Mouse (Mus musculus) regulatory T cell (primary cell): ENCODE measurements around the gene Pde4b.

Experiments
- in situ Hi-C: fragments of 300-600 bp; cut with MboI, MseI; formaldehyde crosslinking; loops from one replicate; pipeline ENCODE4 v1.15.1; 2025; ENCODE audit warnings: high pct_unique_total_duplicates

The Pde4b gene

DNA sequence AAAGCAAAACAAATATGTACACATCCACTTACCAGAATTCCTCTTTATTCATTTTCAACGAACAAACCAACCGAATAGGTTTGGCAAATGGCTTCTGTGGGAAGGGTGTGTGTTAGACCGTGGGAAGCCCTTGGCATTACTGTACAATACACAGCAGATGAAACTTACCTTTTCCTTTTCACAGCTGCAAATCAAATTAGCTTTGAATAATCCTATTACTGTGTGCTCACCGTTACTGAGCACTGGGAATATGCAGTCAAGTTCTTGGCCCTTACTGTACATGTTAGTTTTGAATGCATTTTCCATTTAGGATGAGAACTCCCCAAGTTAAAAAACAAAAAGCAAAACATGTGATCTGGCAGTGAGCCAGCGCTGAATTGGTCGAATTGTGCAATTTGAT lies 199.8 kb downstream of the Pde4b start:
- in situ Hi-C loops = no loop called here

DNA sequence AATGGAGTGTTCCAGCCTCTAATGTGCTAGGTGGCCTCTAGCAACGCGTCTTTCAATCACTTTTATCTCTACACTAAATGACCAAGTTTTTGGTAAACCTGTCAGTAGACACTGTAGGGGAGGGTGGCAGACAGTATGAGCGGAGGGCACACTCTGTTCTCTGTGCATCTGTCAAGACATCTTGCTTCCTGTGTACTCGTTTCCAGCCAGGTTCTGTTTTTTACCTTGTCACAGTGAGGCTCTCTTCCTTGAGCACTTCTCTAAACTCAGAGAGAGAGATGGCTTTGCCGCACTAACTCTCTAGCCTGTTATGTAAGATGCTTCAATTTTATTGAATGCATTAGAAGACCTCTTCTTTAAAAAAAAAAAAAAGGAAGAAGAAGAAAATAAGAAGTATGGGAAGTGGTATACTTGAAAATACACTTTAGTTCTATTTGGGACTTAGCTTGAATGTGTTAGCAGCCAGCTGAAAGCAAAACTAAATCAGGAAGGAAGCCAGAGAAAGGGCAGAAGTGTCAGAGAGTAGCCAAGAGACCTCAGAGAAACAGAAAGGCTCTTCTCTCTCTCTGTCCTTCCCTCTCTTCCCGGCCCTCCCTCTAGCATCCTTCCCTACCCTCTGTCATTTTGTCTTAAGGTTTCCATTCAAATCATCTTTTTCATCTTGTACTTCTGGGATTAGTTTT lies 202.8 kb downstream of the Pde4b start:
- in situ Hi-C loops = no loop called here

GRCm38 (mm10) chr4:102297558-102297957 lies 210.2 kb downstream of the Pde4b start:
- in situ Hi-C loops = no loop called here

DNA sequence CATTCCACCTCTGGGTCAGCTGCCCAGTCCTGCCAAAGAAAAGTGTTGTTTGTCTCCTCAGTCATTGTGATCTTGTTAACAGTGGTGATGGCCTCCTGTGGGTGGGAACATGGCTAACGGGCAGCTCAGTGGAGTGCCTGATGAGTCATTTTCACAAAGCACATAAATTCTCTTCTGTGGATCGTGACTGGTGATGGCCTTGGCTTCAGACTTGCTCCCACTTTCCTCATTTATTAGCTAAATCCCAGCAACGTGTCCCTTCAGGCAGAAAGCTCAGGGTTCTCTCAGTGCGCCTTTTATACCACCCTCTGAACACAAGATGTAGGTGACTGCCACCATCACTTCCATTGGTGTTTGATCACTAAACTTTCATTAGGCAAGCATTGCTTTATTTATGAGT lies 215.2 kb downstream of the Pde4b start:
- in situ Hi-C loops = no loop called here

- in situ Hi-C loops = no loop called here
Measured at GRCm38 (mm10) chr4:102307661-102308297, 220.4 kb downstream of the Pde4b start.

- in situ Hi-C loops = no loop called here
Measured at GRCm38 (mm10) chr4:102310630-102311029, 223.3 kb downstream of the Pde4b start.

- in situ Hi-C loops = no loop called here
Measured at GRCm38 (mm10) chr4:102316011-102316410, 228.7 kb downstream of the Pde4b start.

DNA sequence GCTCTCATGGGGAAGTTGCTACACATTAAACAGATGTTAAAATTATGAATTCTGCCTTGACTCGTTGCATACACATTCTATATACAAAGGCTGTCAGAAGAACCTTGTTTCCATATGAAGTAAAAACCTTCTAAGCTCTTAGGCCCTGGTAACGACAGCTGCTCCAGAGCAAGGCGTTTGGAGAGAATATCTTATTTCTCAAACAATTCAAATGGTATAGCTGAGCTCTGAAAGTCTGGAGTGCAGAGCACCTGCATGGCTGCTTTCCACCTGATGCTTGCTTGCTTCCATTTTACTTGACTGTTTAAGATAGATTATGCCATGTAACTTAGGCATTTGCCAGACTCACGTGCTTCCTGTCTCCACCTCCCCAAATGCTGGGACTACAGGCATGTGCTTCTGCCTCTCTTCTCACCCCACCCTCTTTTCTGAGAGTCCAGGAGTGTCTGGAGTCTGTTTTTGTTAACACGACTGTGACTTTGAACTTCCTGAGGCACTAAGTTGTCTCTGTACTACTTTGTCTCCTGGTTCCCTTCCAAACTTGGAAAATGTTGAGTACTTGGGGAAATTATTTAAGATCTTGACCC lies 229.4 kb downstream of the Pde4b start:
- in situ Hi-C loops = no loop called here

- in situ Hi-C loops = no loop called here
Measured at GRCm38 (mm10) chr4:102318596-102318995, 231.3 kb downstream of the Pde4b start.

DNA sequence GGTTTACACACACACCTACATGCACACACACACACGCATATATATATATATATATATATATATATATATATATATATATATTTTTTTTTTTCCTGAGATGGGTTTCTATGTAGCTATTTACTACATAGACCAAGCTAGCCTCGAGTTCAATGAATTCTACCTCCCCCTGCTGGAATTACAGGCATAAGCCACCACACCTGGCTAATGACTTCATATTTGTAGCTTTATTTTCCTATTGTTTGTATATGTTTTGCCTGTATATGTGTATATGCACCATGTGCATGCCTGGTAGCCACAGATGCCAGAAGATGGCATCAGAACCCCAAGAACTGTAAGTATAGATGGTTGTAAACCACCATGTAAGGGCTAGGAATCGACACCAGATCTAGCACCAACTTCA lies 234.0 kb downstream of the Pde4b start:
- in situ Hi-C loops = no loop called here

DNA sequence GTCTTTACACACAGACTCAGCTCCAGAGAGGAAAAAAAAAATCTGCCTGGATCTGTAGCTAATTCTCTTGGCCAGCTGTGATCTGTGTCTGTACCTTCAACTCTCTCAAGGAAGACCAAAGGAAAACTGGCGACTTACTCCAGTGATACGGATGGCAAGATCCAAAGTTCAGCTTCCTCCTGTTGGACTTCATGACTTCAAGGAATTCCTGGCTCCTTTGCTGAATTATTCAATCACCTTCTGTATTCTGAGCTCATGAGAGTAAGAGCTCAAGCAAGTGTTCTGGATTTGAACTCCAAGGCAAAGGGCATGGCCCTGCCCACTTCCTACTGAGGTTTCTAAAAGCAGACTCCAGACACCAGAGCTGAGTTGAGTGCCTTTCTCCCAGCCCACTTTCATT lies 245.0 kb downstream of the Pde4b start:
- in situ Hi-C loops = no loop called here

DNA sequence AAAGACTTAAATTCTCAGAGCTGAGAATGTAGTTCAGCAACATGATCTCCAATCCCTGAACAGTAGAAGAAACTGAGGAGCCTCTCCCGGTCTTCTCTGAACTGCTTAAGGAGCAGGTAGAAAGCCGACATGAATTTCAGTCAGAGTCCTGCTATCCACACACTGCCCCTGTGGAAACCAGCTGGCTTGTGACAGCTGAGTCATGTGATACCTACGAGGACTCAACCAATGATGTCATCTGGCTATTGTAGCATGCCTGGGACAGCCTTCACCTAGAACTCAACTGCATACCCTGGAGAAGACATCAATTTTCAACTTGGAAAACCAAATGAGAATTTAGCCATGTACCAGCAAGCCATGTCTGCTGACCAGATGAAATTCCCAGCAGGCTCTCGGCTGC lies 245.5 kb downstream of the Pde4b start:
- in situ Hi-C loops = no loop called here

DNA sequence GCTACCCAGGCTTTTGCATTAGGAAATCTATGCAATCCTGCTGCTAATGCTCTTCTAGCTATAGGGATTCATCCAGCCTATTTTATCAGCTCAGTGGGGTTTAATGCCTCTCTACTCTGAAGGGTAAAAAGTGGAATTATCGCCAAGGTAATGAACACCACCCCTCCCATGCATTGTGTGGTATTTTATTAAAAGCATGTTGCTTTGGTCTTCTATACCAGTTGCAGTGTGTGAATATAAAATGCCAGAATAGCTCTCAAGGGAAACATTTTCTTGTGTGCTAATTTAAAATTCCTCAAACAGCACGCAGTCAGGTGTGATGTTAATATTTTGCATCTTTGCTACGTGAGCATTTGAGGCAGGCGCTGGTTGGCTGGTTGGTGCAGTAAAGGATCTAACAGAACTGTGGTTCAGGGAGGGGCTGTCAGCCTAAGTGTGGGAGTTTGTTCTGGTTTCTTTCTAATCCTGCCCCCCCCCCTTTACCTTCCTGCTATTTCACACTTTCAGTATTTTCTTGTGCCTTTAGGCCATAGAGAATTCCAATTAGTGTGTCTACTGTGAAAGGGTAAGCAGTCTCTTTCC lies 259.7 kb downstream of the Pde4b start:
- in situ Hi-C loops = no loop called here

GRCm38 (mm10) chr4:102351476-102352475 lies 264.4 kb downstream of the Pde4b start:
- in situ Hi-C loops = no loop called here

- in situ Hi-C loops = no loop called here
Measured at GRCm38 (mm10) chr4:102353641-102354403, 266.5 kb downstream of the Pde4b start.

DNA sequence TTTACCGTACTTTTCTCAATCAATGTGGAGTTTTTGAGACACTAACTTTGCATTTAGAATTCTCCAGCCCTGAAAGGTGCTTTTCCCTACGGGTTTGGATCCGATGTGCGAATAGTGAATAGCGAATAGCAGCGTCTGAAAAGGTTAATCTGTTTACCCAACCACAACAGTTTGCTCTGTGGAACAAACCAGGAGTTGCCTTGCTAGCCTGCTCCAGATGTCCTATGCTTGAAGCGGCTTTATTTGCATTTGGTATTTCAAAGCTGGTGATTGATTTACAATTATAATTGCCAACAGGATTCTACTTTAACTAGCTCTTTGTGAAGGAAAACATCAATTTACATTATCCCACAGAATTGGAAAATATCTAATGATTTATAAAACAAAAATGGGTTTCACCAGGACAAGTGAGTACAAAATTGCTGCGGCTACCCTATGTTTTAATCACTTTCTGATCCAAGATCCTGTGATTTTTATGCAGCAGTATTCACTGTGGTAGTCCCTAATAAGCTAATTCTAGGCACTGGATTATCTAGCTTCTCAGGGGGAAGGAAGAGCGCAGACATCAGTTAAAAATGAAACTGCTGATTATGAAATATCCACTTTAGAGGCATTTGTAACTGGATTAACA lies 280.9 kb downstream of the Pde4b start:
- in situ Hi-C loops = no loop called here

GRCm38 (mm10) chr4:102374614-102375013 lies 287.3 kb downstream of the Pde4b start:
- in situ Hi-C loops = no loop called here

DNA sequence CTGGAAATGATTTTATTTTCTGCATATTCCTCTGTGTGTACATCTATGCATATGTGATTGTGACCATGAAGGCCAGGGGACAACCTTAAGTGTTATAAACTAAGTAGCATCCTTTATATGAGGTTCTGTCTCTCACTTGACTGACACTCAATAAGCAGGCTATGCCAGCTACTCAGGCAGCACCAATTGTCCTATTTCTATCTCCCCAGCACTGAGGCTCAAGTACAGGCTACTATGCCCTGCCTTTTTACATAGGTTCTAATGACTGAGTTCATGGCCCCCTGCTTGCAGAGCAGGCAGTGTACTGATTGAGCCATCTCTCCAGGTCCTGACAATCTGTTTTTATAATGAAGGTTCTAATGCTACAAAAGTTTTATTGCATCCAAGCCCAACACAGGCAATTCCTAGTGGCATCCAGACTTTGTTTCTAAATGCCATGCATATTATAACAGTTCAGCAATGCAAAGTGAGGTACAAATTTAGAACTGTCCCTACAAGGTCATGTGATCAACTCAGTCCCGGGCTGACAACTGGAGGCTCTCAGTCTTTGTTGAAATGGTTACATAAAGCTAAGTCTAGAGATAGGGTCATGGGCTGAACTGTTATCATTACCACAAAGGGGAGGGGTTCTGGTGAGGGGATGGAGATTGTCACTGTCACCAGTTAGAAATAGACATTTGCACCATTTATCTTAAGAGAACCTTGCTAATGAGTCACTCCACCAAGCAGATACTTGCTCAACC lies 295.6 kb downstream of the Pde4b start:
- in situ Hi-C loops = no loop called here

- in situ Hi-C loops = no loop called here
Measured at GRCm38 (mm10) chr4:102393605-102394004, 306.3 kb downstream of the Pde4b start.

DNA sequence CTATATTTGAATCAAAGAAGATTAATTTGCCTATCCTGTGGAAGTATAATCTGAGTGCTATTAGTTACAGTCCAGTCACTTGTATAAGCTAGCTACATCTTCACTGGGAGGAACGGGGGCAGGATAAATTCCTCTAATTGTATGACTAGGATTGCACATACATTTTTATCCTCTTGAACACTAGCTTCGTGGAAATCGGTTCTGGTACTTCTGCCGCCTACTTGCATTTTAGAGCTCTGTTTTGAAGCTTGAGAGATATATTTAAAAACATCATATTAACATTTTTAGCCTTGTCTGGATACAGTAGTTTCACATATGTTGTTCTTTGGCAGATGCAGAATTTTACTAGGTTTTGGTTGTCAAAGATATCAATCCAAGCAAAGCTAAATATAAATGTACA lies 310.0 kb downstream of the Pde4b start:
- in situ Hi-C loops = no loop called here
